10 mouse cellular contexts compared by ENCODE assay signal in genomic region chr13:36723726-36724300, GRCm38 (mm10). TPM values are rescaled to one million over a fixed set of nuclear protein-coding genes. Genes with fewer than 3 reads are reported as not detected.
DNase-seq lines count a peak whose midpoint lies in the region; ATAC-seq lines count a peak whose summit lies in the region.
"Had no signal": no experiment of that assay in that cellular context is flagged by ENCODE, and none has a peak within 500 bp of the region (broad histone marks: within the 10 kb centered on the region; RNA-seq: fewer than 3 reads in every experiment).

No protein-coding gene starts in this region.

- no peak overlapping the region for H3K9ac ChIP-seq in heart, embryonic 12.5 days
- H3K9ac ChIP-seq in forebrain, embryonic 15.5 days (replicated peaks) = peak overlapping the region; percentile 29
- no peak overlapping the region for H3K9ac ChIP-seq in midbrain, embryonic 13.5 days (replicated peaks)

- WGBS in heart, embryonic 12.5 days = 1% methylated on average over 15 of the region's 15 CpGs
- WGBS in forebrain, embryonic 15.5 days = 3% methylated on average over 15 of the region's 15 CpGs
- under 1% methylated on average over 15 of the region's 15 CpGs for WGBS in midbrain, embryonic 13.5 days

- ATAC-seq in heart, embryonic 12.5 days (ENCODE audit: insufficient number of reproducible peaks, low FRiP score) = no peak
- ATAC-seq in forebrain, embryonic 15.5 days (replicated peaks) = 0 out of 2 replicates have a peak, but pooled peaks have one; percentile 4
- ATAC-seq in midbrain, embryonic 13.5 days = no peak

- no peaks in the 10 kb centered on the region for H3K9me3 ChIP-seq in heart, embryonic 12.5 days (replicated peaks)
- no peaks in the 10 kb centered on the region for H3K9me3 ChIP-seq in forebrain, embryonic 15.5 days
- no peaks in the 10 kb centered on the region for H3K9me3 ChIP-seq in midbrain, embryonic 13.5 days

- peak overlapping the region; percentile 22; the same call in 1 of the 2 replicates for H3K4me2 ChIP-seq in heart, embryonic 12.5 days
- peak overlapping the region; percentile 40 for H3K4me2 ChIP-seq in forebrain, embryonic 15.5 days (replicated peaks)
- peak overlapping the region; percentile 73 for H3K4me2 ChIP-seq in midbrain, embryonic 13.5 days (replicated peaks)

- H3K4me3 ChIP-seq in heart, embryonic 12.5 days = no peak overlapping the region
- H3K4me3 ChIP-seq in forebrain, embryonic 15.5 days = peak overlapping the region; percentile 28
- H3K4me3 ChIP-seq in midbrain, embryonic 13.5 days (replicated peaks) = peak overlapping the region; percentile 25; the same call in 1 of the 2 replicates

- H3K27me3 ChIP-seq in heart, embryonic 12.5 days (replicated peaks) = peaks cover 70% of the 10 kb centered on the region
- H3K27me3 ChIP-seq in forebrain, embryonic 15.5 days = peaks cover 31% of the 10 kb centered on the region
- peaks cover 77% of the 10 kb centered on the region for H3K27me3 ChIP-seq in midbrain, embryonic 13.5 days

- DNase-seq in heart, adult 9 months (ENCODE audit: low spot score in 2 of 2) = no peak
- DNase-seq in cerebellum, adult 8-10 months = peak; percentile 39
- no peak for DNase-seq in Muller cell, postnatal 12 days (ENCODE audit: inconsistent ontology term)
- no peak for DNase-seq in thymus, postnatal 10 days (ENCODE audit: low spot score in 2 of 2)
- DNase-seq in spleen, adult 18-20 months = no peak
- DNase-seq: adrenal gland, adult 8-10 months; lung, postnatal 4 days had no signal

- no peaks in the 10 kb centered on the region for H3K36me3 ChIP-seq in heart, embryonic 12.5 days
- no peaks in the 10 kb centered on the region for H3K36me3 ChIP-seq in forebrain, embryonic 15.5 days
- H3K36me3 ChIP-seq in midbrain, embryonic 13.5 days = no peaks in the 10 kb centered on the region

- peaks cover 24% of the 10 kb centered on the region for H3K4me1 ChIP-seq in heart, embryonic 12.5 days (replicated peaks)
- peaks cover 47% of the 10 kb centered on the region for H3K4me1 ChIP-seq in forebrain, embryonic 15.5 days
- peaks cover 55% of the 10 kb centered on the region for H3K4me1 ChIP-seq in midbrain, embryonic 13.5 days (replicated peaks)

- no peak overlapping the region for H3K27ac ChIP-seq in heart, embryonic 12.5 days (ENCODE audit: poor library complexity, severe bottlenecking)
- H3K27ac ChIP-seq in forebrain, embryonic 15.5 days (replicated peaks) = peak overlapping the region; percentile 87
- peak overlapping the region; percentile 98 for H3K27ac ChIP-seq in midbrain, embryonic 13.5 days

RNA-seq across cellular contexts. Expression of gene Nrn1, which starts 11.1 kb away (rescaled TPM):
- polyA plus RNA-seq in heart, embryonic 12.5 days (2016; fragmentation: Nextera tagmentation; extraction: Ambion mirVana) = 3.4 and 5.0 TPM in 2 replicates
- polyA plus RNA-seq in forebrain, embryonic 15.5 days (2015; fragmentation: Nextera tagmentation; extraction: Ambion mirVana) = 48.0 and 50.4 TPM in 2 replicates
- 76.3 and 79.8 TPM in 2 replicates for polyA plus RNA-seq in midbrain, embryonic 13.5 days (2015; fragmentation: Nextera tagmentation; extraction: Ambion mirVana)

Comparison
In these comparisons a context has a peak if more than half of its experiments do, and no peak if none do; other contexts are left out.
1. H3K4me2 ChIP-seq: peak in every context shown above with its lines; median percentile 73 in midbrain, embryonic 13.5 days; 40 in forebrain, embryonic 15.5 days; 22 in heart, embryonic 12.5 days.